Mouse (Mus musculus) MN1 (cell line): Measurements from ENCODE around the gene Hapln1.
A peak's percentile ranks its signal among the peaks of the same experiment; 100 is the strongest.

ENCODE experiments used
- DNase-seq: peaks from one replicate; pipeline ENCODE4 v3.0.0-alpha.2; 2016; ENCODE audit warnings: low spot score

The Hapln1 gene

DNA sequence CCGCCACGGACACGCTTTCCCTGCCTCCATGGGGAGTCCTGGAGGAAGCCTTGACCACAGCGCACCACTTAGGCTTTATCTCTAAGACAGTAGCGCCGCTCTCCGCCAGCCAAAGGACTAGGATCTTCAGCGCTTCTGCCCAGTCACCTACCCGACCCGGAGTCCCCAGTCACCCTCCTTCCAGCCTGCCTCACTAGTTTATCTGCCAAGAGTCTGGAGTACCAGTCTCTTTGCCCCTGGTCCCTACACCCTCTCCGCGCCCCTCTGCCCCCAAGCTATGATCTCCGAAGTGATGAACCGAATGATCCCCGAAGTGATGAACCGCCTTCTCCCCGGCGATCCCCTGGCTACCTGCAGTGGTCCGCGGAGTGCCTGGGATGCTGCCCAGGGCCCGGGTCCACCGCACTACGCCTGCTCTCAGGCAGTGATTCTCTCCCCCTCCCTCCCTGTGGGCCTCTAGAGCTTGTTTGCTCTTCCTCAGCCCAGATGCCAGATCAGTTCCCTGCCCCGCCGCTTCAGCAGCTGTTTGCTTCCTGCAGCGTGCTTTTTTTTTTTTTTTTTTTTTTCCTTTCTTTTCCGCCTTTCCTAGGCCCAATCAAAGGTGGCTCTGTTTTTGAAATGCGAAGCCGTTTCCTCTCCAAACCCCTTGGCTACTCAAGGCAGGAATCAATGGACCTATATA is at the start of gene Hapln1:
Hapln1 (plus strand) TSS at position 592 of the 682 bp plus-strand sequence.
- no peak for DNase-seq

DNA sequence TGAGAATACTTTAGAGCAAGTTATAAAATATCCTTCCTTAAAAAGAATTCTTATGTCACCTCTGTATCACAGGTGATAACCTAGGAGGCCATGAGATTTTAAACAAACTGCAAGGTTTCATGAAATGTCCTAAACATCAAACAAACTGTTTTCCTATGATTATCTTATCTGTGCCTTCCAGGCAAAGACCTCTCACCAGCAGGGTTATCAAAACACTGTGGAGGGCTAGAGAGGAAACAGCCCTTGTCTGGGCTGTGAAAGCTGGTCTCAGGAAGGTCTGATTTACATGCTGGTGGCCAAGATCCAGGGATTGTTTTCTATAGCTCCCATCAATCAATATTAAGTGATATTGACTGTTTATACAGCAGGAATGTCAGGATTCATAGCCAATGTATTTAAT is 46.4 kb upstream of the Hapln1 start:
- no peak for DNase-seq

DNA sequence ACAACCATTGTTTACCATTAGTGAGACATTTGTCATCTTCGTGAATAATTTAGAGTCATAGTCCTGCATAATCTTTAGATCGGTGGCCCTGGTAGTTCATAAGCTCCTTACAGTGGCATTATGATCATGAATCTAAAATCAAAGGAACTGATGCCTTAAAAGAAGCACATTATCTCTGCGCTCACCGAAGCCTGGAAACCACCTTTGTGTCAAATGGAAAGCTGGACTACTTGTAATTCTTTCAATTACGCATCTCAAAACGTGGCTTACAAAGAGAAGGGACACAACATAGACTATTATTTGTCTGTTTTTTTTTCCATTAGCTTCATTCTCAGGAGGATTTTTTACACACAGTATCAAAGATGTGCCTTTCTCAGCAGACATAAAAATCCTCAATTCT is 45.9 kb upstream of the Hapln1 start:
- DNase-seq: no peak

DNA sequence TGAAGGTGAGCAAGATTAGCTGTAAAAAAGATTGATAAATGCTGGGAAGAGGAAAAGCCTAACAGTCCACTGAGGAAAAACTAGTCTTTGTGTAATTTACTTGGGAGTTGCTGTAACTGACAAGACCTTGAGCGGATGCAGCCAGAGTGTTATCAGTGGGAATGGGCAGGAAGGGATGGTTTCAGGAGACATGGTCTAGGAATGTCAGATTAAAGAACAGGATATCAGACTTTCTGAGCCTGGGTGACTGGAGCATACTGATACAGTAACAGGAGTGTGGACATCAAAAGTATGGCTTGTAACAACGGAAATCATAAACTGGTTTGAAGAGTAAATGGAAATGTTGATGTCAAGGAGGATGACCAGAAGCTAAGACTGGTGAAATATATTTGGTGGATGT is 43.0 kb upstream of the Hapln1 start:
- no peak for DNase-seq

DNA sequence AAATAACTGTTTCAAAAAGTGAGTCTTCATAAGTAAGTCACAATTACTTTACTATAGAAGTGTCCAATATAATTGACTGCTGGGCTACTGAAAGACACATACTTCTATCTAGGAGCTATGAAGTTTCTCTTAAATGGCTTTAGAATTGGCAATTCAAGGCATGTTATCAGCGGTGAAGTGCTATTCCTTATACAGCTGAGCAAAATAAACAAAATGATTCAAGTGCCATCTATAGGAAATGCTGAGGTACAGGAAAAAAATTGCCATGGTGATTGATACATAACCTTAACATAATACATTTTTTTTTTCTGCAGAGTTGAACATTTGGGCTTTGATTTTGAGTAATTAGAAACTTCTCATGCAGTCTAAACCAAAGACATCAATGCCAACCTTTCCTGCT is 40.2 kb upstream of the Hapln1 start:
- no peak for DNase-seq

DNA sequence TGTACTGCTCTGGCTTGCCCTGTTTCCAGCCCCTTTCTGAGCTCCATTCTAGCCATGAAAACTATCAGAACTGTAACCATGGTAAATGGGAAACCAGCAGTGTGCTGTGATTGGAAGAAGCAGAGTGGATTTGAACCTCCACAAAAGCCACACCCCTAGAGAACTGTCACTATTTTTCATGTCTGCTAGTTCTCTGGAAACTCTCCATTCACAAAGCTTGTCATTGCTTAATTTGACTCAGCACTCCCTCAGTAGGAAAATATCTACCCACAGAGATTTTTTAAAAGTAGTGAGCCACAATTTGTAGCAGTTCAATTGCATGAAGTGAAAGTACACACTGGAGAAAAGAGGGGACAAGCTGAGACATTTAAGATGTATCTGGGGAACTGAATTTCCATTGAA is 18.1 kb upstream of the Hapln1 start:
- DNase-seq: no peak

DNA sequence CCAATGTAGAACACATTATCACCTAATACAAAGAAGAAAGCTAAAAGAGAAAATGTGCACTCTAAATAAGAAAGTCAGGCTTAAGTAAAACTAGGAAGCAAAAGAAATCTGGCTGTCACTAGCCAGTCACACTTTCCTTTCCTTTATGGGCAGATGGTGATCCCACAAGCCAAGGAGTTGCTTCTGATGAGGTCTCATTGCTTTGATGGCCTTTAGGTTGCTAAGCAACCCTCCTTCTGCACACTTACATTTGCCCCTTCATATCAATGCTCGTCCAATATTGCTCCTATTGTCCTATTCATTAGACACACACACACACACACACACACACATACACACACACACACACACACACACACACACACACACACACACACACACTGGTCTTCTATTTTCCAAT is 10.9 kb upstream of the Hapln1 start:
- no peak for DNase-seq

DNA sequence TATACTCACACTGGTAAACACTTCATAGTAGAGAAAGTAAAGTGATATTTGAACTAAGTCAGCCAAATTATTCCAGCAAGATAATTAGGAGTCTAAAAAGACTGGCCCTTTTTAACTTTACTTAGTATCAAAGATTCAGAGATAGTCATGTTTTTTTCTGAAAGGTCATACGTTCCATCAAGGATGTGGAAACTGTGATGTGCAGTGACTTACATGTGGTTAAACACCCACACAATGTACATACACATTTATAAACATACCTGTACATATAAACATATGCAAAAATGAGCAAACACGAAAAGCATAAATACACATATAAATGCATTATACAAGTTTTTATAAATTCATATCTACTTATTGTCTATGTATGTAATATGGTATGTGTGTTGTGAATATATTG is 9.2 kb upstream of the Hapln1 start:
- no peak for DNase-seq

DNA sequence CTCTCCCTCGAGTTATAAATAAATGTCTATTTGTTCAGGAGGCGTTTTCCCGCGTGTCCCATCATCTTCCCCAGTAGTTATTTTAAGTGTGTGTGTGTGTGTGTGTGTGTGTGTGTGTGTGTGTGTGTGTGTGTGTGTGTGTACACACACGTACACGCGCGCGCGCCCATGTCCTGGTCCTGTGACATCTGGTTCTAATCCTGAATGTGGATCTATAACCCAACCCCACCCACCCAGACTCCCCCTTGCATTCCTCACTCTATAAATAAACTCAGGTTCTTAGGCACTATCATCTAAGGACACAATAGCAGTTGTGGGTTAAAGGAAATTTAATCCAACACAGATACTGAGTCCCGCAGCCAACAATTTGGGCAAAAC is 280 bp downstream of the Hapln1 start:
- no peak for DNase-seq

DNA sequence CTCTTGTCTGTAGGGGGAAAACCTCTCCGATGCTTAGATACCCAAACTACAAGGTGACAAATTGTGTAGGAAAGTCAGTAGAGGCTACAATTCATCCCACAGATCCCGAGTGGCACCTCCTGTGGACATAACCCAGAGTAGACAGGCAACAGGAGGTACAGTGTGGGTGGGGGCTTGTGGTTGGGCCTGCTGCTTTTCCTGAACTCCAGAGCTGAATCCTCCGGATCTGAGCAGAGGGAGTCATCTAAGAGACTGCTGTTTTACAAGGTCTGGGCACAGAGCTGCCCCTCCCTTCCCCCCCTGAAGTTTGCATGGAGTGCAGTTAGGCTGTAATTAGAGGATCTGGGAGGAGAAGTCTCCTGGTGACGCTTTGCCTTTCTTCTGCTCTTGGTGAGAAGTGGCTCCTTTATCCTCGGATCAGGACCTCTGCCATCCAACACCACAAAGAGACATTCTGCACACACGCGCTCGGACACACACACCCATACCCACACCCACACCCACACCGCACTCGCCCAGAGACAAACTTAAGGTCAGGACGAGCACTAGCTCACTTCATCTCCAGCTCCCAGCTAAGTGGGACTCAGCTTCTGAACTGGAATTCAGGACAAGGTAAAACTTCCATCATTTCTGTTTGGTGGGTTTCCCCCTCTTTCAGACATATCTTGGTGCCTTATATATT is 846 bp downstream of the Hapln1 start:
- DNase-seq: no peak

DNA sequence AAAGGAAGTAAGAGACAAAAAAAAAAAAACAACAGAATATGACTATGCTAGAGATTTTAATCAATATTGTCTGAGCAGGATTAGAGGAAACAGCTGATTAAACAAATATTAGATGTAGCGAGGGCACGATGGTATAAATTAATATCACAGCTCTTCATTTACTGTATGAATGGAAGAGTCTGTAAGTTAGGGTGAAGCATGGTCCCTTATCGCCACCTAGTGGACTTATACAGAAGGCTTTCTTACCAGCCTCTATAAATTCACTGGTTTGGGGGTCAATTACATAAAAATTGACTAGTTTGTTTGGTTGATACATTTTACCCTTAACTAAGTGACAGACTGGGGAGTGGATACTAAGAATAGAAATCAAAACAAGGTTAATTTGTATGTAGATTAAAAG is 3.4 kb downstream of the Hapln1 start:
- DNase-seq: peak; percentile 78

DNA sequence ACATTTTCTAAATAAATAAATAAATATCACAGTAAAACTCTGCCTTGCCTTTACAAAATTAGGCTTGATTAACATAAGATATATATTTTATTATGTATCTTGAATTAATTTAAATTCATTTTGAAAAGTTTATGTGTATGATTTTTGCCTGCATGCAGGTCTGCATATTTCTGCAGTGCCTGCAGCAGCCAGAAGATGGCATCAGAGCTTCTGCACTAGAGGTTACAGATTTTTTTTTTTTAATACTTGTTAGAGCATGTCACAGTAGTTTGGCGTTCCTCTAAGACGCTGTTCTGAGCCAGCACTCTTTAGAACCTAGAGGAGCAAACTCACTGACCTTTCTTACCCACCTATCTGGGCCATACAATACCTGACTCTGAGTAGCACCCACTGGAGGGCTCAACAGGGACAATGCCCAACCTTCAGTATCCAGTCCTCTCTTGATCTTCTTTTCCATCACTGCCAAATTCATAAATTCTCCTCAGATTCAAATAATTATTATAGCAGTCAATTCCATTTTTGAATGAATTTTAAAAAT is 8.7 kb downstream of the Hapln1 start:
- no peak for DNase-seq

DNA sequence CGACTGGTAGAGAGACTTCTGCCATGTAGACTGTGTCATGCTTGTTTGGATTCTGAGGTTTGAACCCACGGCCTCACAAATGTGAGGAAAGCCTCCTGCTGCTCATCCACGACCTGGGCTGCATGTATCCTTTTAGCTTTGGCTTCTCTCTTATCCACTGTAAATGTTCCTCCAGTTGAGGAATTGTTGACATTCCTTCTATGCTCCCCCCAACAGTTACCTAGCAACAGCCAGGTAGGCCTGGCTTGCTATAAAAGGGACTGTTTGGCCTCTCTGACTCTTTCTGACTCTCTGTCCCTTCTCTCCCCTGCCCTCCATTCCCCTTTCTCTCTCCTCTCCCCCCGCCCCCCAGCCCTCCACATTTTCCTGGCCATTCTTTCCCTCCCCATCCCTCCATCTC is 9.9 kb downstream of the Hapln1 start:
- no peak for DNase-seq

DNA sequence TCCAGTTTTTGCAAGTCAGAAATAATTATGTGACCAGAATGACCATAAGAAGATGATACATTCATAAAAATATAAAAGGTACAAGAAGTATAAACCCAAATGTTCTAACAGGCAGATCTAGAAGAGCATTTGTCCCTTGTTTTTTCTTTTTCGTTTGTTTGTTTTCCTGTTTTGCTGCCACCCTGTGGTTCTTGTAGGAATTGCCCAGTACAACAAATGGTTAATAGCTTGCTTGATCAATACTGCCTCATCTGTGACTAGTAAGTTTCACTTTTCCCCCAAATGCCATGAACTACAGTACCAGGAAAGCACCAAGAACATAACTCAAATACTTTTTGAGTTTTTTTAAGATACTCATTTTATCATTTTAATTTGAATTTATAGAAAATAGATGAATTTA is 11.9 kb downstream of the Hapln1 start:
- DNase-seq: peak; percentile 11

DNA sequence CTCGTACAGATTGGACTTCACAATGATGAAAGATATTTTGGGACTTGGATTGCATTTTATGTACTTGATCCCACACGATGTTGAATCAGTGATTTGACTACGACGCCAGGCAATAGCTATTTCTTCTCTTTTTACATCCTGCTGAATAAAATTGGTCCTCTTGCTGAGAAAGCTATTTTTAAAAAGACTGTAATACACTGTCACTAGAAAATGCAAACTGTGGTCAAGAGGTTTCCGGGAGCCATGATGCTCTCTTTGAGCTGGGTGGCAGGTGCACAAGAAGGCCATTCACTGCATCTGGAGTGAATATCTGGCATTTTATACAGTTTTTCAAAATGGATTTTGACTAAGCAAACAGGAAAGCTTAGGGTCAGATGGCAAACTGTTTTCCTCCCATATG is 24.9 kb downstream of the Hapln1 start:
- no peak for DNase-seq

DNA sequence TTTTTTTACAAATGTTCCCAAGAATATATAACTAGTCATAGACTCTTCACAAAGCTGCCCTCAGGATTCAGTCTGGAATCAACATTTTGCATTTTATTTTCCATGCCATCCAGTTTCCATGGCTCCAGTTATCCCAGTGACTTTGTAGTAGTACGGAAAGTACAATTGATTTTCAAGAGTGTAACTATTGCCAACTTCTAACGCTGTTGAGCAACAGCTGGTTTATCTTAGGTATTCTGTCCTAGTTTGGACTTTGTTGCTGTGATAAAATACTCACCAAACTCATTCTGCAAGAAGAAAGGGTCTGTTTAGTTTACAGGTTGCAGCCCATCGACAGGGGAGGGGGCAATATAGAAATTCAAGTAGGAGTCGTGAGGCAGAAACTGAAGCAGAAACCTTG is 26.7 kb downstream of the Hapln1 start:
- no peak for DNase-seq

DNA sequence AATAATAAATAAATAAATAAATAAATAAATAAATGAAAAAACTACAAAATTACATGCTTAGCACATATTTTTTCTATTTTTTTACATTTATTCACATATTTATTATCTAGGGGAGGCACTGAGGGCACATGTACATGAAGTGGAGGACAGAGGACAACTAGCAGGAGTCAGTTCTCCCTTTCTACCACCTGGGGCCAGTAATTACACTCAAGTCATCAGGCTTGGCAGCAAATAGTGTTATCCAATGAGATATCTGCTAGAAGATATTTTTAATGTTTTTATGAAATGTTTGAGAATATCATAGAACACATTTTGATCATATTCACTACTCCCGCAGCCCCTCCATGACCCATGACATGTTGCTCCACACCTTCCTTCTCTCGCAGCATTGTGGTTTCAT is 39.5 kb downstream of the Hapln1 start:
- no peak for DNase-seq

DNA sequence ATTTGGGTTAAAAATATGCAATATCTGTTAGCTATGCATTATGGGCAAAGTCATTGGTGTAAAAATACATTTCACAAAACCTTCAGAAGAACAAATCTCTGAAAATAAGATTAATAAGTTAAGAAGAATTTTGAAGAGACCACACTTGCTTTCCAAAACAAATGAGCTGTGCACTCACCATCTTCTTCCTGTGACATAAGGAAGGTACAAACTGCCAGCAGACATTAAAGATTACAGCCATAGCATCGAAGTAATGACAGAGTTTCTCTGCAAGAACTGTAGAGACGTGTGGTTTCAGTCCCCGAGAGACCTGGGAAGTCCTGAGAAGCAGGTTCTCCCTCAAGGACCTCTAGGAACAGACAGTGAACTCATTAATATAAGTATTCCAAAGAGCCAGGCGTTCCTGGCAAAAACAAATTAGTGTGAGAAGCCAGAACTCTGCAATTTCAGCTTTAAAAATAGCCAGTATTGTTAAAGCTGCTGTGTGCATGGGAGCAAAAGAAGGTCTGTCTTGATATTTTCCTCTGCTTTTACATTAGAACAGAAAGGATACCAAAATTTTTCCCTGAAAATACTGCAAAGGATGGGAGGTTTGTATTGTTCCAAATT is 43.6 kb downstream of the Hapln1 start:
- DNase-seq: no peak

DNA sequence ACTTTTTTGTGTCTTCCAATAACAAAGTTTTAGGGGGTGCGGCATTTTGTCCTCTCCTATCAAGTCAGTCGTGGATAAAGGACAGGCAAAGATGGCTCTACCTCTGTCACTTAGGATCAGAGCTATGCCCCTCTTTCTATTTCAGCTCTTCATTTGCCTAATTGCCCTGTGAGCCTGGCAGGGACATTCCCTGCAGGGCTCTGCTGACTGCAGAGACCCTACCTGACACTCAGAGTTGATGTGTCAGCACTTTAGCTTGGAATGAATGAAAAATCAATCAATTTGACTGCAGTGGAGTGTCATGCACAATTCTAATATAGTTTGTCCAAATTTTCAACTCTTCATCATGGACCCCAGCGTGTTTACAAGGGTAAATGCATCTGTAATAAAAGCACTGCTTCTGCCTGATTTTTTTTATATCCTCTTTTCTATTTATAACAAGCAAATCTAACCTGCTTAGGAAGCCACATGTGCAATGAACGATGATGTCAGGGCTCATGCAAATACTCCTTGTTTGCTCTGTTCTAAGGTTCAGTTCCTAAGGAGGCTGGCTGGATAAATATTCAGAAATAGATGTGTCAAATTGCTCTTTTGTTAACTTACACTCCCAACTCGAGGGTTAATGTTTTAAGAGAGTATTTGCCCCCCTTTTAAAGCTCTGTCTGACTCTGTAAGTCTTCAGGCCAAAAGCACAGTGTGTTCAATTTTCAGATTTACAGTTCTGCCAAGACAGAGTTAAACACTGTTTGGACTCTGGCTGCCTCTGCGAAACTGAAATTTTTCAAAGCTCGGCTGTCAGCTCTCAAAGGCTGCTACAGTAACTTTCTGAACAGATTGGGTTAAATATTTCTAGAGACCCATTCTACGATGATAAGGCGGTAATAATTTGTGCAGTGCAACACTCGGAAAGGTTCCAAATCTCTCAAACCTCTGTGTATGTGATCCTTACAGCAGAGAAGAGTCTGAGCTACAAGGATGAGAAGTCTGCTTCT is 44.4 kb downstream of the Hapln1 start:
- DNase-seq: no peak

DNA sequence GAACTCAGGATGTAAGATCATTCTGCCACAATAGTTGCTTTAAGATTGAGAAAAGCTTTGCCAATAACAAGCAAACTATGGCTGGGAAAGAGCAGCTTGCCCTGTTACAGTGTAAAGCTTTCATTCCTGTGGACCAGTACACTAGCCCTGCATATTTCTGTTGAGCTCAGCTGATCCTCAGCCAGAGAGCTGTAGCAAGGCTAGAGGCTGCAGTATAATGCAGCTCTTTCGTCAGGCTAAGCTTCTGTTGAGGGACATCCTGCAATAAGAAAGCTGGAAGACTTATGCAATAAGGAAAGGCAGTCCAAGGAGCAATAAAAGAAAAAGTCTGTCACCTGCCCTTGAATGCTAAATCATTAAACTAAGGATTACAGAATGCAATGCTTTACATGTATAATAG is 45.5 kb downstream of the Hapln1 start:
- DNase-seq: no peak

DNA sequence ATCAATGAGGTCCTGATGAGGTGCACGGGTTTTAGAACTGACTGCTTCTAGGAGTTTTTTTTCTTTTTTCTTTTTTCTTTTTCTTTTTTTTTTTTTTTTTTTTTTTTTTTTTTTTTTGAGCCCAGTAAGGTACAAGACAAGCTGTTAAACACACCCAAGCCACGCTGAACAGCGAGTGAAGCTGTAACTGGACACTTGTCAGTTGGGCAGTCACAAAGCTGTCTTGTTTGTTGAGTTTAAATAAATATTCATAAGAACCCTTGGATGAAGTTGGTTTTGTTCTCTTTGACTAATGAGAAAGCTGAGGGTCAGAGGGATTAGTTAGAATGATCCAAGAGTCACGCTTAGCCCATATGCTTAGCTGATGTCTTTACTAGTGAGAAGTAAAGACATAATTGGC is 55.5 kb downstream of the Hapln1 start:
- no peak for DNase-seq

DNA sequence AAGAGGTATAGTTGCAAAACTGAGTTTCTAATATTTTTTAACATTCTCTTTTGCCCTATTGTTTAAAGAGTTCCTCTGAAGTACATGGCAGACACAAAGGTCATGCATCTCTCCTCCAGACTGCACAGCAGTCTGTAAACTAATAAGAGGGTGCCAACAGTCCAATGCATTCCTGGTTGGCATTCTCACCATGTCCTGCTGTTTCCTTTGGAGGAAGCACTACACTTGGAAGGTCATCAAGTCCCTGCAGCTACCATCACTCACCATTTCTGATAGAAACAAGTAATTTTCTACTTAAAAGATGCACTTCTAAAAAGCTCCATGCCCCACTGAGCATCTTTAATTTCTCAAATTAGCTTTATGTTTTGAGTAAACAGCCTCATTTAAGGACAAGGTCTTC is 57.8 kb downstream of the Hapln1 start:
- no peak for DNase-seq
